Mouse (Mus musculus) c-Kit-positive CD71-negative TER-119-negative erythroid progenitor cells, embryonic 14.5 days (primary cell): ENCODE results near the gene Dync1i1.

Experiments used
- DNase-seq: peaks from one replicate; pipeline ENCODE4 v3.0.0-alpha.2; 2013; ENCODE audit warnings: low read depth

Dync1i1 gene

GRCm38 (mm10) chr6:5770283-5770682 is 44.8 kb downstream of the Dync1i1 start:
- DNase-seq: no peak

- DNase-seq: no peak
Measured at GRCm38 (mm10) chr6:5775461-5775860, 50.0 kb downstream of the Dync1i1 start.

- DNase-seq: no peak
Measured at GRCm38 (mm10) chr6:5781752-5782151, 56.3 kb downstream of the Dync1i1 start.

GRCm38 (mm10) chr6:5783830-5784229 is 58.4 kb downstream of the Dync1i1 start:
- DNase-seq: no peak

GRCm38 (mm10) chr6:5790607-5791006 is 65.2 kb downstream of the Dync1i1 start:
- no peak for DNase-seq

- no peak for DNase-seq
Measured at GRCm38 (mm10) chr6:5794106-5794753, 68.8 kb downstream of the Dync1i1 start.

- DNase-seq: no peak
Measured at GRCm38 (mm10) chr6:5795314-5795713, 69.9 kb downstream of the Dync1i1 start.

GRCm38 (mm10) chr6:5802124-5802839 is 76.8 kb downstream of the Dync1i1 start:
- DNase-seq: peak; percentile 9

GRCm38 (mm10) chr6:5802840-5803491 is 77.5 kb downstream of the Dync1i1 start:
- no peak for DNase-seq

GRCm38 (mm10) chr6:5808008-5808421 is 82.6 kb downstream of the Dync1i1 start:
- no peak for DNase-seq

- no peak for DNase-seq
Measured at GRCm38 (mm10) chr6:5812076-5812475, 86.6 kb downstream of the Dync1i1 start.

GRCm38 (mm10) chr6:5819674-5820073 is 94.2 kb downstream of the Dync1i1 start:
- DNase-seq: no peak

GRCm38 (mm10) chr6:5825461-5825860 is 100.0 kb downstream of the Dync1i1 start:
- no peak for DNase-seq

GRCm38 (mm10) chr6:5827064-5827463 is 101.6 kb downstream of the Dync1i1 start:
- DNase-seq: no peak

GRCm38 (mm10) chr6:5828409-5828974 is 103.1 kb downstream of the Dync1i1 start:
- no peak for DNase-seq

- no peak for DNase-seq
Measured at GRCm38 (mm10) chr6:5829148-5829547, 103.7 kb downstream of the Dync1i1 start.

- DNase-seq: no peak
Measured at GRCm38 (mm10) chr6:5830717-5831116, 105.3 kb downstream of the Dync1i1 start.

GRCm38 (mm10) chr6:5831233-5831632 is 105.8 kb downstream of the Dync1i1 start:
- DNase-seq: no peak

- DNase-seq: no peak
Measured at GRCm38 (mm10) chr6:5832838-5833237, 107.4 kb downstream of the Dync1i1 start.

- no peak for DNase-seq
Measured at GRCm38 (mm10) chr6:5842466-5842865, 117.0 kb downstream of the Dync1i1 start.

- DNase-seq: no peak
Measured at GRCm38 (mm10) chr6:5846154-5846553, 120.7 kb downstream of the Dync1i1 start.

- DNase-seq: no peak
Measured at GRCm38 (mm10) chr6:5854048-5854836, 128.8 kb downstream of the Dync1i1 start.
